Mouse (Mus musculus) olfactory bulb, adult 2 months (tissue): ENCODE data around the gene Pax7. TPM values are rescaled to one million over a fixed set of nuclear protein-coding genes. Genes with fewer than 3 reads are reported as not detected.

ENCODE experiments used
- H3K27ac ChIP-seq: fragments of 200-500 bp; 2 replicates; pipeline ENCODE4 v1.5.1; 2012; ENCODE audit warnings: low read depth, low read length; ENCODE audit not compliant: insufficient read depth
- H3K4me1 ChIP-seq: fragments of 200-500 bp; 2 replicates; pipeline ENCODE4 v1.6.1; 2012; ENCODE audit warnings: low read length; ENCODE audit not compliant: control insufficient read depth, insufficient read depth
- H3K4me3 ChIP-seq: fragments of 200-500 bp; 2 replicates; pipeline ENCODE4 v1.5.1; 2012; ENCODE audit warnings: mild to moderate bottlenecking, low read depth, low read length, moderate library complexity; ENCODE audit not compliant: insufficient read depth
- CTCF ChIP-seq: fragments of 200-500 bp; IDR thresholded peaks from 2 replicates; pipeline ENCODE4 v1.5.1; 2012; ENCODE audit warnings: low read depth, mild to moderate bottlenecking, low read length, moderate library complexity; ENCODE audit not compliant: insufficient read depth
- POLR2A ChIP-seq: fragments of 200-500 bp; IDR thresholded peaks from 2 replicates; pipeline ENCODE4 v1.6.1; 2012; ENCODE audit warnings: mild to moderate bottlenecking, low read depth, low read length, moderate library complexity; ENCODE audit not compliant: insufficient read depth
- whole genome bisulfite sequencing: fragments of 180-500 bp; shearing (Covaris S2); methylation state at CpG from one replicate; pipeline ENCODE4 v1.1.7; 2018; 5-methylcytosine and 5-hydroxymethylcytosine counted together
- polyA plus RNA-seq: library from polyadenylated mRNA; stranded (reverse); fragments of >200 nt; gene quantifications from 2 replicates; pipeline ENCODE4 v1.2.4, GENCODE M21; 2012; ENCODE audit warnings: low replicate concordance; ENCODE audit not compliant: missing spikeins, insufficient read depth, insufficient read length

Gene Pax7
- polyA plus RNA-seq, 1 experiment, result not detected

DNA sequence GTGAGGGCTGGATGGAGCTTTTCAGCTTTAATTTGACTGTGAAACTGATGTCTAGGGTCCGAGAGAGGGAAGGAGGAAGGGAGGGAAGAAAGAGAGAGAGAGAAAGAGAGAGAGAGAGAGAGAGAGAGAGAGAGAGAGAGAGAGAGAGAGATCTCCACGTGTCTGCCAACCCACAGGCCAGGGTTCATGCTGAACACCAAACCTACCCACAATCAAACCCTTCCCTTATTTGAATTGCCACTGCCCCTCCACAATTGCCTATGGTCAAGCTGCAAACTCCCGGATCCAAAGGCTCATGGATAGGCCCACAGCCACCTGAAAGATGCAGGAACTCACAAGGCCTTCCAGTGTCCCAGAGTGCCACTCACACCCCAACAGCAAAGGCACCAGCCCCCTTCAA, 7.1 kb downstream of the Pax7 start:
- H3K4me1 ChIP-seq, result peaks cover 8% of the 10 kb centered on the region; the same call in 1 of the 2 replicates
- no peak for TF ChIP-seq CTCF
- no peak for TF ChIP-seq POLR2A
- no peak overlapping the region for H3K27ac ChIP-seq
- H3K4me3 ChIP-seq, result no peak overlapping the region
- WGBS, result 11% methylated on average over 3 of the region's 3 CpGs

DNA sequence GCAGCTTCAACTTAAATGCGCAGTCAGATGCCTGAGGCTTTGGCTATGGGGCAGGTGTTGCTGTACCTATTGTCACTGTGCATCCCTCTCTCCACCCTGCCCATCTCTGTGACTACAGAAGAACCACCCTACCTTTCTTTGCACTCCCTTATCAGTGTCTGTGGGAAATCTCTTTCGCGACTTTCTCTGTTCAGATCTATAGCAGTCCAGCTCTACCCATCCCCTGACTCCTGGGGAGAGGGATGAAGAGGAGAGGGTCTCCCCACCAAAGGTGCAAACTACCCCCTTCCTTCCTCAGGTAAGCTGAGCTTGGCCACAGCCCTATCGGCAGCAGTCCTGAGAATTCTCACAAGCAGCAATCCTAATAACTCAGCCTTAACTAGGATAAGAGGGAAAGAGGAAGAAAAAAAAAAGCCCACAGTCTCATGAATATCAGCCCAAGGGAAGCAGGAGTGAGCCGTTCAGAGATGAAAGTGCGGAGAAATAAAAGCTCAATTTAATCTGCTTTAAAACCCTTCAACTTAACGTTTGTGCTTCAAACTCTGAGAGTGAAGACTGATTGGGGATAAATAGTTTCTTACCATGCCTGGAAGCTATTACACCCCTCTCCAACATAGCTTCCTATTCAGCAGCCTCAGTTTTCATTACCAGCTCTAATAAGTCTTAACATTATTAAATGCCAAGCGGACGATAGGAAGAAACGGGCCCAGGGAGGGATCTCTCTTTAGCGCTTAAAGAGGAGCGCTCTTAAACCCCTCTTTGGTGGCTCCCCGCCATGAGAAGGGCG, 7.8 kb downstream of the Pax7 start:
- no peak overlapping the region for H3K4me3 ChIP-seq
- H3K27ac ChIP-seq, result no peak overlapping the region
- no peak for TF ChIP-seq CTCF
- TF ChIP-seq POLR2A, result no peak
- WGBS, result 8% methylated on average over 14 of the region's 14 CpGs
- H3K4me1 ChIP-seq, result peaks cover 10% of the 10 kb centered on the region; the same call in 1 of the 2 replicates

GRCm38 (mm10) chr4:139824572-139825325, 8.6 kb downstream of the Pax7 start:
- TF ChIP-seq CTCF, result no peak
- no peak for TF ChIP-seq POLR2A
- WGBS, result 3% methylated on average over 22 of the region's 22 CpGs
- Histone ChIP-seq H3K4me1 (peaks cover 10% of the 10 kb centered on the region; the same call in 1 of the 2 replicates), H3K4me3 (no peak overlapping the region), H3K27ac (no peak overlapping the region)

DNA sequence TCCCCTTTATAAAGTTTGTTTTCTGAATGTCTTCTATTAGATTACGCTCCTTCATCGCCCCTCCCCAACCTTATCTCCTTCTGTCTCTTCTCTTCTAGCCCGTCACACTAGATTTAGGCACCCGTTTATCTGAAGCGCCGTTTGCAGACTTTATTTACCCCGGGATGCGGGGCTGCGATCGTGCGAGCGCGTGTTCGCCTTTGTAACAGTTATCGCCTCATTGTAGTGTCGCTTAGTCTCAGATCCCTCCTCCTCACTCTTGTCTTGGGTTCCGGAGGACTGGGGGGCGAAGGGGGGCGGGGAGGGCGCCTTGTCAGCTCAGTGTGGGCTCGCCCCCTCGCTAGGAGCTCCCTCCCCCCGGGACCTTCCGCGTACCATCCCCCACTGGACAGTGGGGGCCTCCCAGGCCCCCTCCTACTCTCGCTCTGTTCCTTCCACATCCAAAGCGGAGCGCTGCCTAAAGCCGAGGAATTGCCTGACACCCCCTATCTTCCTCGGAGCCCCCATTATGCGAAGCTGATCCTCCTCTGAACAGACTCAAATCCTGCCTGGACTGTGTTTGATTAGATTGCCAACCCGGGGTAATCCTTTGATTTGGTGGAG, 9.4 kb downstream of the Pax7 start:
- H3K4me1 ChIP-seq, result peaks cover 10% of the 10 kb centered on the region; the same call in 1 of the 2 replicates
- WGBS, result 4% methylated on average over 32 of the region's 32 CpGs
- no peak for TF ChIP-seq CTCF
- no peak for TF ChIP-seq POLR2A
- H3K27ac ChIP-seq, result no peak overlapping the region
- H3K4me3 ChIP-seq, result no peak overlapping the region

- no peak overlapping the region for H3K4me3 ChIP-seq
- TF ChIP-seq CTCF (no peak), POLR2A (no peak)
- H3K4me1 ChIP-seq, result peaks cover 10% of the 10 kb centered on the region; the same call in 1 of the 2 replicates
- no peak overlapping the region for H3K27ac ChIP-seq
- WGBS, result 3% methylated on average over 44 of the region's 44 CpGs
These were observed 10.0 kb downstream of the Pax7 start for GRCm38 (mm10) chr4:139823138-139823869.

DNA sequence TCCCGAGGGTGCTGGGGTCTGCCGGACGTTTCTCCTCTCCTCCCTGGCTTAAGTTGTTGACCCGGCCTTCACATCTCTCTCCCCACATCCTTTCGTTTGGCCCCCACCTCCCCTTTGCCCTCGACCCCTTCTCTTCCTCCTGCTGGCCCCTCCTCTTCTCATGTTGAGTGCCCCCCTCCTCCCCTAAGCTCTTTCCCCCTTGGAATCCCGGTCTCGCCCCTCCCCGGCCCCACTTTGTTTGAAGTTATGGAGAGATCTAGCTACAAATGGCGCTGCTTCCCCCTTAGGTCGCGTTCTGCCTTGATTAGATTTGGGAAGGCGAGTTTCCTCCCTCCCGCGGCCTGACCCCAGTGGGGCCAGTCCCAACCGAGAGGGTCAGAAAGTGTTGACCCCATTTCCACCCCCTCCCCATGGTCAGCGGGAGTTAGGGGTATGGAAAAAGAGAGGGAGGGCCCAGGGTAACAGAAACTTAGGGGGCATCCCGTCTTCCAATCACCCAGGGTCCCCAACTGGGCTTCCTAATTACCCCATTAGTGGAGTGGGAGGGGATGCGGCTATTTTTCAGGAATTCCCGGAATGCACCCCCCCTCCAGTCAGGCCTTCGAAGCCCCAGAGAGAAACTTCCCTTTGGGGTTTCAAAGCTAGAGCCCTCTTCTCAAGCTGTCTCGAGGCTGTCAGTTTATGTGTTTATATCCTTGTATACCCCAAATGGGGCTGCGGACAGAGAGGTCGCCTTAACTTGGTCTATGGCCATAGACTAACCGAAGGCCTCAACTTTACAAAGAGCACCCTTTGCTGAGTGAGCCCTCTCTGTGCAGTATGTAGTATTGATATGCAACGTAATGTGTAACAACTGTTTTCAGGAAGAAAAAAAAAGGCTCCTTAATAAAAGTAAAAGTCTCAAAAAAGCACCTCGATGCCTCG, 10.9 kb downstream of the Pax7 start:
- TF ChIP-seq CTCF, result no peak
- TF ChIP-seq POLR2A, result no peak
- Histone ChIP-seq H3K4me1 (peaks cover 10% of the 10 kb centered on the region; the same call in 1 of the 2 replicates), H3K4me3 (no peak overlapping the region), H3K27ac (no peak overlapping the region)
- 10% methylated on average over 28 of the region's 28 CpGs for WGBS

- Histone ChIP-seq H3K4me1 (peaks cover 10% of the 10 kb centered on the region; the same call in 1 of the 2 replicates), H3K27ac (no peak overlapping the region), H3K4me3 (no peak overlapping the region)
- 1% methylated on average over 65 of the region's 65 CpGs for WGBS
- no peak for TF ChIP-seq CTCF
- no peak for TF ChIP-seq POLR2A
These were observed 11.7 kb downstream of the Pax7 start for GRCm38 (mm10) chr4:139821491-139822160.

GRCm38 (mm10) chr4:139821071-139821470, 12.3 kb downstream of the Pax7 start:
- H3K27ac ChIP-seq, result no peak overlapping the region

More at GRCm38 (mm10) chr4:139821071-139821470, 12.3 kb downstream of the Pax7 start:
- Histone ChIP-seq H3K4me3 (no peak overlapping the region), H3K4me1 (peaks cover 10% of the 10 kb centered on the region; the same call in 1 of the 2 replicates)
- TF ChIP-seq POLR2A (no peak), CTCF (no peak)
- 3% methylated on average over 22 of the region's 22 CpGs for WGBS
